Mouse (Mus musculus) bone marrow macrophage, adult 2 months (primary cell): ENCODE data around the gene Krt33b.

ENCODE experiments used
- CTCF ChIP-seq: IDR thresholded peaks from 2 replicates; pipeline ENCODE4 v1.5.1; 2012; ENCODE audit warnings: low read depth, mild to moderate bottlenecking, low read length, moderate library complexity
- POLR2A ChIP-seq: IDR thresholded peaks from 2 replicates; pipeline ENCODE4 v1.6.1; 2012; ENCODE audit warnings: mild to moderate bottlenecking, low read depth, low read length, borderline replicate concordance

GRCm38 (mm10) chr11:100066236-100067010 is 36.8 kb upstream of the Krt33b start:
- TF ChIP-seq POLR2A (no peak), CTCF (no peak)
